9 mouse cellular contexts compared by ENCODE assay signal in the genomic region with DNA sequence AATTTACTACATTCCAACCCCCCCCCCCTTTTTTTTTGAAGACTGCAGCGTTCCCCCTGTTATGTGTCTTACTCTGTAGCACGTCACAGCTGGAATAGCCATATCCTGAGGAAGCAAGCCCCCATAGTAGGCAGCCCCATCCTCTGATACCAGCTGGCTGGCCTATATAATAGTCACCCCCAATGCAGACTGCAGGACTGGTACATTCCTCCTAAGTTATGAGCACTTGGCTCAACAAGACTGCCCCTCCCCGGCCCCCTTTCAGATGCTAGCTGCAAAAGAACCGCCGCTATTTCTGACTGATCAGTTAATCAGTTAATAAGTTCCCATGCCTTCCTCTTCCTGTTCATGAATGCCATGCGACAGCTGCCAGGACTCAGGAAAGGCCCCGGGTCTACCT. TPM values are rescaled to one million over a fixed set of nuclear protein-coding genes. Genes with fewer than 3 reads are reported as not detected.
DNase-seq lines count a peak whose midpoint lies in the region; ATAC-seq lines count a peak whose summit lies in the region.
"Had no signal": no experiment of that assay in that cellular context is flagged by ENCODE, and none has a peak within 500 bp of the region (broad histone marks: within the 10 kb centered on the region; RNA-seq: fewer than 3 reads in every experiment).

No protein-coding gene starts in this region.

- WGBS in heart, embryonic 14.5 days = 59% methylated on average over 7 of the region's 7 CpGs
- WGBS in liver, embryonic 11.5 days = 61% methylated on average over 7 of the region's 7 CpGs
- 35% methylated on average over 7 of the region's 7 CpGs for WGBS in liver, embryonic 12.5 days (ENCODE audit: insufficient replicate concordance)
- 91% methylated on average over 7 of the region's 7 CpGs for WGBS in midbrain, embryonic 13.5 days

- H3K4me1 ChIP-seq in heart, embryonic 14.5 days (ENCODE audit: control insufficient read depth in 2 of 2, insufficient read depth in 2 of 2, low read length in 2 of 2) = peaks cover 20 to 75% of the 10 kb centered on the region in 2 experiments
- peaks cover 64% of the 10 kb centered on the region for H3K4me1 ChIP-seq in liver, embryonic 11.5 days (replicated peaks; ENCODE audit: control insufficient read depth, insufficient read depth, low read length)
- peaks cover 93% of the 10 kb centered on the region for H3K4me1 ChIP-seq in liver, embryonic 12.5 days
- peaks cover 26% of the 10 kb centered on the region; the same call in 1 of the 2 replicates for H3K4me1 ChIP-seq in midbrain, embryonic 13.5 days (replicated peaks)

- DNase-seq in heart, adult 9 months (ENCODE audit: low spot score in 2 of 2) = no peak
- no peak for DNase-seq in liver, embryonic 11.5 days (ENCODE audit: low spot score)
- DNase-seq in induced T-regulatory cell, adult 2 months (ENCODE audit: low read depth) = peak; percentile 38
- peak; percentile 34 to 48 for DNase-seq in thymus, postnatal 10 days (ENCODE audit: low spot score in 2 of 2)
- DNase-seq: liver, postnatal 0 days had no signal

- no peak overlapping the region for H3K9ac ChIP-seq in heart, embryonic 14.5 days (ENCODE audit: low read length)
- no peak overlapping the region for H3K9ac ChIP-seq in liver, embryonic 11.5 days (ENCODE audit: low read depth, low read length)
- H3K9ac ChIP-seq in liver, embryonic 12.5 days = no peak overlapping the region
- H3K9ac ChIP-seq in midbrain, embryonic 13.5 days (replicated peaks) = no peak overlapping the region
- H3K9ac ChIP-seq: hindbrain, embryonic 13.5 days; liver, postnatal 0 days had no signal

- H3K36me3 ChIP-seq in heart, embryonic 14.5 days (ENCODE audit: control insufficient read depth, insufficient read depth, low read length) = no peaks in the 10 kb centered on the region
- H3K36me3 ChIP-seq in liver, embryonic 11.5 days (ENCODE audit: control insufficient read depth, insufficient read depth, low read length) = no peaks in the 10 kb centered on the region
- no peaks in the 10 kb centered on the region; the same call in 1 of the 2 replicates for H3K36me3 ChIP-seq in liver, embryonic 12.5 days
- H3K36me3 ChIP-seq in midbrain, embryonic 13.5 days = no peaks in the 10 kb centered on the region
- H3K36me3 ChIP-seq: hindbrain, embryonic 13.5 days had no signal

- H3K27me3 ChIP-seq in heart, embryonic 14.5 days (ENCODE audit: control insufficient read depth, insufficient read depth, low read length) = no peaks in the 10 kb centered on the region
- no peaks in the 10 kb centered on the region for H3K27me3 ChIP-seq in liver, embryonic 11.5 days (replicated peaks; ENCODE audit: control insufficient read depth, insufficient read depth, low read length)
- H3K27me3 ChIP-seq in liver, embryonic 12.5 days (replicated peaks) = no peaks in the 10 kb centered on the region
- no peaks in the 10 kb centered on the region for H3K27me3 ChIP-seq in midbrain, embryonic 13.5 days
- H3K27me3 ChIP-seq: hindbrain, embryonic 13.5 days had no signal

- H3K27ac ChIP-seq in heart, embryonic 14.5 days (replicated peaks in 1 of 2; ENCODE audit: control insufficient read depth in 1 of 2, insufficient read depth in 1 of 2, low read depth in 2 of 2, low read length in 2 of 2) = peak overlapping the region in 1 of 2 experiments; percentile 43; a peak in 1 of 4 replicates
- H3K27ac ChIP-seq in liver, embryonic 11.5 days (ENCODE audit: low read depth, low read length) = 0 out of 2 replicates have a peak overlapping the region, but pooled peaks have one; percentile 19
- H3K27ac ChIP-seq in liver, embryonic 12.5 days = no peak overlapping the region
- no peak overlapping the region for H3K27ac ChIP-seq in midbrain, embryonic 13.5 days
- H3K27ac ChIP-seq: hindbrain, embryonic 13.5 days had no signal

- no peaks in the 10 kb centered on the region for H3K9me3 ChIP-seq in heart, embryonic 14.5 days (ENCODE audit: control insufficient read depth, low read length)
- no peaks in the 10 kb centered on the region for H3K9me3 ChIP-seq in liver, embryonic 11.5 days (ENCODE audit: control insufficient read depth, low read length)
- no peaks in the 10 kb centered on the region for H3K9me3 ChIP-seq in liver, embryonic 12.5 days (replicated peaks)
- H3K9me3 ChIP-seq in midbrain, embryonic 13.5 days = no peaks in the 10 kb centered on the region
- H3K9me3 ChIP-seq: hindbrain, embryonic 13.5 days had no signal

- no peak overlapping the region for H3K4me2 ChIP-seq in heart, embryonic 14.5 days (ENCODE audit: low read length)
- H3K4me2 ChIP-seq in liver, embryonic 11.5 days = no peak overlapping the region
- no peak overlapping the region for H3K4me2 ChIP-seq in liver, embryonic 12.5 days
- H3K4me2 ChIP-seq in midbrain, embryonic 13.5 days (replicated peaks) = no peak overlapping the region
- H3K4me2 ChIP-seq: hindbrain, embryonic 13.5 days had no signal

- no peak overlapping the region for H3K4me3 ChIP-seq in heart, embryonic 14.5 days (ENCODE audit: control insufficient read depth in 1 of 2, insufficient read depth in 1 of 2, low read depth in 1 of 2, low read length in 2 of 2)
- no peak overlapping the region for H3K4me3 ChIP-seq in liver, embryonic 11.5 days (ENCODE audit: low read depth, low read length)
- no peak overlapping the region for H3K4me3 ChIP-seq in liver, embryonic 12.5 days
- no peak overlapping the region for H3K4me3 ChIP-seq in midbrain, embryonic 13.5 days (replicated peaks)
- H3K4me3 ChIP-seq: hindbrain, embryonic 13.5 days had no signal

- ATAC-seq in heart, embryonic 14.5 days (ENCODE audit: insufficient number of reproducible peaks, insufficient read depth, low FRiP score, low read depth) = peak; percentile 27; the same call in 1 of the 2 replicates
- no peak for ATAC-seq in liver, embryonic 11.5 days (replicated peaks; ENCODE audit: low FRiP score)
- ATAC-seq in liver, embryonic 12.5 days = no peak
- ATAC-seq in midbrain, embryonic 13.5 days = no peak
- ATAC-seq: liver, postnatal 0 days had no signal

RNA-seq across cellular contexts. Expression of gene Nck2, which starts 23.8 kb away (rescaled TPM):
- polyA plus RNA-seq in heart, embryonic 14.5 days (2014; fragmentation: Nextera tagmentation; extraction: Ambion mirVana) = 28.5 and 28.8 TPM in 2 replicates
- polyA plus RNA-seq in liver, embryonic 11.5 days (2014; fragmentation: Nextera tagmentation; extraction: Ambion mirVana) = 24.5 and 26.0 TPM in 2 replicates
- polyA plus RNA-seq in liver, embryonic 12.5 days (2016; fragmentation: Nextera tagmentation; extraction: Ambion mirVana) = 20.3 and 20.4 TPM in 2 replicates
- 31.8 and 35.4 TPM in 2 replicates for polyA plus RNA-seq in midbrain, embryonic 13.5 days (2015; fragmentation: Nextera tagmentation; extraction: Ambion mirVana)

Comparison
In these comparisons a context has a peak if more than half of its experiments do, and no peak if none do; other contexts are left out.
1. DNase-seq: peak in induced T-regulatory cell, adult 2 months (single experiment) and thymus, postnatal 10 days (2 of 2); none in heart, adult 9 months (0 of 2) and liver, embryonic 11.5 days (single experiment).